Mouse (Mus musculus) heart, adult 2 months (tissue): ENCODE data around the gene Lingo2. TPM values are rescaled to one million over a fixed set of nuclear protein-coding genes. Genes with fewer than 3 reads are reported as not detected.

Experiments
- DNase-seq, 2 experiments: peaks; one replicate each; pipeline ENCODE4 v3.0.0; 2021
- H3K27ac ChIP-seq: fragments of 200-600 bp; 2 replicates; pipeline ENCODE4 v1.8.1; 2022
- H3K27me3 ChIP-seq: fragments of 200-500 bp; 2 replicates; pipeline ENCODE4 v1.6.1; 2012; ENCODE audit warnings: mild to moderate bottlenecking, low read length, inconsistent platforms, mixed read lengths; ENCODE audit not compliant: control insufficient read depth, insufficient read depth
- H3K36me3 ChIP-seq: fragments of 200-500 bp; 2 replicates; pipeline ENCODE4 v1.6.1; 2012; ENCODE audit warnings: low read length, inconsistent platforms; ENCODE audit not compliant: control insufficient read depth, insufficient read depth
- H3K4me1 ChIP-seq: fragments of 200-500 bp; 2 replicates; pipeline ENCODE4 v1.6.1; 2011; ENCODE audit warnings: low read length; ENCODE audit not compliant: control insufficient read depth, insufficient read depth
- H3K4me3 ChIP-seq: fragments of 200-600 bp; 2 replicates; pipeline ENCODE4 v1.8.1; 2022
- H3K79me2 ChIP-seq: fragments of 200-500 bp; replicated peaks from 2 replicates; pipeline ENCODE4 v1.6.1; 2012; ENCODE audit warnings: mild to moderate bottlenecking, inconsistent platforms, low read length, moderate library complexity, mixed read lengths; ENCODE audit not compliant: control insufficient read depth, insufficient read depth
- H3K9ac ChIP-seq: fragments of 200-500 bp; 2 replicates; pipeline ENCODE4 v1.6.1; 2012; ENCODE audit warnings: low read depth, mild to moderate bottlenecking, control low read depth, inconsistent platforms, low read length, mixed read lengths
- CTCF ChIP-seq: fragments of 200-600 bp; IDR thresholded peaks from 2 replicates; pipeline ENCODE4 v1.8.1; 2022; ENCODE audit warnings: antibody characterized with exemption, mild to moderate bottlenecking, moderate library complexity
- EP300 ChIP-seq: fragments of 200-500 bp; IDR thresholded peaks from 2 replicates; pipeline ENCODE4 v1.6.1; 2011; ENCODE audit warnings: low read depth, low read length, control low read depth; ENCODE audit not compliant: insufficient read depth
- POLR2A ChIP-seq: fragments of 200-500 bp; IDR thresholded peaks from 2 replicates; pipeline ENCODE4 v1.6.1; 2011; ENCODE audit warnings: mild to moderate bottlenecking, low read depth, low read length, control low read depth; ENCODE audit not compliant: insufficient read depth
- WGBS: fragments of 180-500 bp; shearing (Covaris S2); methylation state at CpG from one replicate; pipeline ENCODE4 v1.1.7; 2018; 5-methylcytosine and 5-hydroxymethylcytosine counted together
- intact Hi-C: fragments of 180-260 bp; cut with DNase I; formaldehyde crosslinking; loops from one replicate; pipeline ENCODE4 v1.15.1; 2025
- polyA plus RNA-seq: library from polyadenylated mRNA; depleted of rRNA; stranded (reverse); fragments of >200 nt; gene quantifications from 2 replicates; pipeline ENCODE4 v1.2.3, GENCODE M21; 2012
- total RNA-seq, 2 experiments: library from RNA; stranded (reverse); gene quantifications; 2 replicates each; pipeline ENCODE4 v1.2.3; 2021

Lingo2 gene
- total and polyA plus RNA-seq, 3 experiments = not detected

GRCm38 (mm10) chr4:36576801-36577200 lies 374.7 kb downstream of the Lingo2 start:
- Histone ChIP-seq H3K79me2 (no peaks in the 10 kb centered on the region), H3K27ac (no peak overlapping the region), H3K4me1 (no peaks in the 10 kb centered on the region), H3K27me3 (no peaks in the 10 kb centered on the region), H3K36me3 (no peaks in the 10 kb centered on the region), H3K4me3 (no peak overlapping the region), H3K9ac (no peak overlapping the region)
- intact Hi-C loops = no loop called here
- no peak for DNase-seq
- WGBS = 54% methylated on average over 5 of the region's 5 CpGs
- no peak for TF ChIP-seq POLR2A
- TF ChIP-seq CTCF = no peak
- TF ChIP-seq EP300 = no peak

DNA sequence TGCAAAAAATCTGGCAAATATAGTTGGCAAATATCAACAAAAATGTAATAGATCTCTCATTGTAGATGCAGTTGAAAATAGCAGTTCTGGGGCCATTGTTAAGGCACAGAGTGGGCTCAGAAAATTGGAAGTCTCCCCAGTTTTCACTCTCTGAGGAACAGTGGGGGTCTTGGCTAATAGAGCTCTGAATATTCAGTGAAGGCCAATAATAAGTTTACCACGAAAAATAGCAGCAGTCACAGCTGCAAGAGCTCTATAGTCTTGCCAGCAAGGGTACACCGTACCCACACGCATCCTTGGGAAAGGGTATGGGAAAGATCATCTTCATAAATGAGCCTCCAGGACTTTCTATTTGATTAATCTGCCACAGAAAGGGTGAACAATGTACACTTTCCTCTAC lies 375.3 kb downstream of the Lingo2 start:
- Histone ChIP-seq H3K4me3 (no peak overlapping the region), H3K27me3 (no peaks in the 10 kb centered on the region), H3K27ac (no peak overlapping the region), H3K36me3 (no peaks in the 10 kb centered on the region), H3K79me2 (no peaks in the 10 kb centered on the region), H3K9ac (no peak overlapping the region), H3K4me1 (no peaks in the 10 kb centered on the region)
- WGBS = 74% methylated on average over 3 of the region's 3 CpGs
- no peak for DNase-seq
- intact Hi-C loops = no loop called here
- TF ChIP-seq EP300 = no peak
- no peak for TF ChIP-seq POLR2A
- no peak for TF ChIP-seq CTCF

DNA sequence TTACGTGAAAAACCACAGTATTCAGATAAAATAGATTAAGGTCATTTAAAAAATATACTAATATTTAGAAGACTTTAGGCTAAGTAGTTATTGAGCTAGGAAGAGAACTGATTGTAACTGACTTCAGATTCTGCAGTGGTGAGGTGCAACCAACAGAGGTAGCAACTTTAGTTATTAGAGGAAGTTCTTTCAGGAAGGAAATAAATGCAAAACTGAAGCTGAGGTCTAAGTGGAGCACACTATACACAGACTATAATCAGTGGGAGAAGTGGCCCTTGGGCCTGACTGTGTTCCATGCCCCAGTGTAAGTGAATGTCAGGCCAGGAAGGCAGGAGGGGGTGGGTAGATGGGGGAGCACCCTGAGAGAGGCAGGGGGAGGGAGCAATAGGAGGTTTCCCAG lies 385.0 kb downstream of the Lingo2 start:
- DNase-seq = no peak
- WGBS = 41% methylated on average over 1 of the region's 1 CpGs
- no peaks in the 10 kb centered on the region for H3K4me1 ChIP-seq
- no peaks in the 10 kb centered on the region for H3K27me3 ChIP-seq
- H3K27ac ChIP-seq = no peak overlapping the region
- no peak overlapping the region for H3K4me3 ChIP-seq
- no peak overlapping the region for H3K9ac ChIP-seq
- intact Hi-C loops = no loop called here
- H3K36me3 ChIP-seq = no peaks in the 10 kb centered on the region
- H3K79me2 ChIP-seq = no peaks in the 10 kb centered on the region
- no peak for TF ChIP-seq CTCF
- TF ChIP-seq EP300 = no peak
- TF ChIP-seq POLR2A = no peak

GRCm38 (mm10) chr4:36560997-36561396 lies 390.6 kb downstream of the Lingo2 start:
- DNase-seq = no peak
- H3K4me1 ChIP-seq = no peaks in the 10 kb centered on the region
- H3K4me3 ChIP-seq = no peak overlapping the region
- intact Hi-C loops = no loop called here
- WGBS = 65% methylated on average over 1 of the region's 1 CpGs
- no peak overlapping the region for H3K27ac ChIP-seq
- H3K79me2 ChIP-seq = no peaks in the 10 kb centered on the region
- no peak for TF ChIP-seq POLR2A
- no peak for TF ChIP-seq CTCF
- no peak for TF ChIP-seq EP300
- no peaks in the 10 kb centered on the region for H3K27me3 ChIP-seq
- no peaks in the 10 kb centered on the region for H3K36me3 ChIP-seq
- H3K9ac ChIP-seq = no peak overlapping the region

DNA sequence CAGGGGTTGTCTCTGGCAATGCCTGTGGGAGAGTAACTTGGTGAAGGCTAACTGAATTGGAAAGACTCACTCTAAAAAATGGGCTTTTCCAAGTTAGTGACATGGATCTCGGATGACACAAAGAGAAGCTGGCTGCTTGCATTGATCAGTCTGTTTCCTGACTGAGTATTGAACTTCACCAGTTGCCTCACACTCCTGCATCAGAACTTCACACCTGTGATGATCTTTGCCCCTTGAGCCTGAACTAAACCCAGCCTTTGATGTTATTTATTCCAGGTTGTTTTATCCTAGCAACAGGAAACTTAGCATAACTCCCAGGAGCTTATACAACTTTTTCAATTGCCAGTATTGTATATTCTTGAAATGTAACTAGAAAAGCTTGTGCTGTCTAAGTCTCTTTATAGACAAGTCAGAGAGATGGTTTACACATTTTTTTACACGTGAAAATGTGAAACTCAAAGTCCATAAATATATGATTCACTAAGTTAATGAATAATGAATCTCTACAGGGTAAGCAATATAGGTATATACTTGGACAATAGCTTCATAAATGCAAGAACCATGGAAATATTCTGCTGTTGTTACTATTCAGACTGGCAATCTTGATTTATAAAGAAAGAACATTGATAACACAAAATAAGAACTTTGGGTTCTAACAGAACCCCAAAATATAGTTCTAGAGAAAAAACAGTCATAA lies 410.7 kb downstream of the Lingo2 start:
- Histone ChIP-seq H3K27me3 (no peaks in the 10 kb centered on the region), H3K4me1 (no peaks in the 10 kb centered on the region), H3K36me3 (no peaks in the 10 kb centered on the region), H3K4me3 (no peak overlapping the region), H3K79me2 (no peaks in the 10 kb centered on the region), H3K9ac (no peak overlapping the region), H3K27ac (no peak overlapping the region)
- DNase-seq = no peak
- TF ChIP-seq POLR2A (no peak), CTCF (no peak), EP300 (no peak)
- whole genome bisulfite sequencing = 40% methylated on average over 2 of the region's 2 CpGs
- intact Hi-C loops = no loop called here

DNA sequence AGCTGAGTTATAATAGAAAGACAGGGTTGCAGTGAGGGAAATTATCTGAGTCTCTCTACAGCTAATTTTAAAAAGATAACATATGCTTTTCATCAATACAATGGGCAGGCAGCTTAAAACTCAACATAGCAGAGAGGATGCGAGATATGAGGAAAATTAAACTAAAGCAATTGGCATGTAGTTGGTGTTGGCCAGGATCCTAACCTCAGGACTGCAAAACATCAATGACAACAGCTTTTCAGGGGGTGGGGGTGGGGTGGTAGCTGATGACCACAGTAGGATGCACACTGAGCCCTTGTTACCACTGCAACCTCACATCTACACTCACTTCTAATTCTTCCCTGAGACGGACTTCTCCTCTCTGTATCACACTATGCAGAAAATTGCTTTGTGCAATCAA lies 417.7 kb downstream of the Lingo2 start:
- Histone ChIP-seq H3K4me3 (no peak overlapping the region), H3K36me3 (no peaks in the 10 kb centered on the region), H3K9ac (no peak overlapping the region), H3K79me2 (no peaks in the 10 kb centered on the region), H3K27me3 (no peaks in the 10 kb centered on the region), H3K4me1 (no peaks in the 10 kb centered on the region), H3K27ac (no peak overlapping the region)
- DNase-seq = no peak
- TF ChIP-seq POLR2A = no peak
- TF ChIP-seq CTCF = no peak
- TF ChIP-seq EP300 = no peak
- 54% methylated on average over 2 of the region's 2 CpGs for whole genome bisulfite sequencing
- intact Hi-C loops = no loop called here
